Mouse (Mus musculus): ENCODE results near the gene Sel1l3. TPM values are rescaled to one million over a fixed set of nuclear protein-coding genes. Genes with fewer than 3 reads are reported as not detected.

Gene Sel1l3
- total RNA-seq, 2 experiments from 2014 or later, result 95.0 to 95.4 TPM

- DNase-seq (ENCODE audit: low spot score in 2 of 2), result no peak
Observed at GRCm38 (mm10) chr5:53214362-53214761, 635 bp upstream of the Sel1l3 start.

GRCm38 (mm10) chr5:53212782-53213710 lies 681 bp downstream of the Sel1l3 start:
- peak; percentile 39 to 40 for DNase-seq (ENCODE audit: low spot score in 2 of 2)

- no peak for DNase-seq (ENCODE audit: low spot score in 2 of 2)
Observed at GRCm38 (mm10) chr5:53212087-53212781, 1.5 kb downstream of the Sel1l3 start.

GRCm38 (mm10) chr5:53211241-53211640 lies 2.5 kb downstream of the Sel1l3 start:
- DNase-seq (ENCODE audit: low spot score in 2 of 2), result no peak

GRCm38 (mm10) chr5:53210481-53210880 lies 3.2 kb downstream of the Sel1l3 start:
- DNase-seq (ENCODE audit: low spot score in 2 of 2), result no peak

GRCm38 (mm10) chr5:53209773-53210172 lies 4.0 kb downstream of the Sel1l3 start:
- DNase-seq (ENCODE audit: low spot score in 2 of 2), result no peak

GRCm38 (mm10) chr5:53208731-53209130 lies 5.0 kb downstream of the Sel1l3 start:
- no peak for DNase-seq (ENCODE audit: low spot score in 2 of 2)

- no peak for DNase-seq (ENCODE audit: low spot score in 2 of 2)
Observed at GRCm38 (mm10) chr5:53206575-53206974, 7.2 kb downstream of the Sel1l3 start.

GRCm38 (mm10) chr5:53202748-53203147 lies 11.0 kb downstream of the Sel1l3 start:
- no peak for DNase-seq (ENCODE audit: low spot score in 2 of 2)

- DNase-seq (ENCODE audit: low spot score in 2 of 2), result no peak
Observed at GRCm38 (mm10) chr5:53200825-53201224, 12.9 kb downstream of the Sel1l3 start.

GRCm38 (mm10) chr5:53198408-53198807 lies 15.3 kb downstream of the Sel1l3 start:
- DNase-seq (ENCODE audit: low spot score in 2 of 2), result no peak

- DNase-seq (ENCODE audit: low spot score in 2 of 2), result no peak
Observed at GRCm38 (mm10) chr5:53196387-53197088, 17.2 kb downstream of the Sel1l3 start.

GRCm38 (mm10) chr5:53194841-53195240 lies 18.9 kb downstream of the Sel1l3 start:
- DNase-seq (ENCODE audit: low spot score in 2 of 2), result no peak

- no peak for DNase-seq (ENCODE audit: low spot score in 2 of 2)
Observed at GRCm38 (mm10) chr5:53194421-53194820, 19.3 kb downstream of the Sel1l3 start.

- DNase-seq (ENCODE audit: low spot score in 2 of 2), result no peak
Observed at GRCm38 (mm10) chr5:53193092-53194030, 20.4 kb downstream of the Sel1l3 start.

- no peak for DNase-seq (ENCODE audit: low spot score in 2 of 2)
Observed at GRCm38 (mm10) chr5:53188608-53189007, 25.1 kb downstream of the Sel1l3 start.

- DNase-seq (ENCODE audit: low spot score in 2 of 2), result no peak
Observed at GRCm38 (mm10) chr5:53187245-53187644, 26.5 kb downstream of the Sel1l3 start.

- no peak for DNase-seq (ENCODE audit: low spot score in 2 of 2)
Observed at GRCm38 (mm10) chr5:53185803-53186202, 27.9 kb downstream of the Sel1l3 start.

GRCm38 (mm10) chr5:53179965-53180364 lies 33.8 kb downstream of the Sel1l3 start:
- DNase-seq (ENCODE audit: low spot score in 2 of 2), result no peak

GRCm38 (mm10) chr5:53176703-53177102 lies 37.0 kb downstream of the Sel1l3 start:
- DNase-seq (ENCODE audit: low spot score in 2 of 2), result no peak

Measured in gastrocnemius, postnatal 4 days (tissue).